Mouse (Mus musculus): ENCODE measurements around the gene Kif24.
"Not testable (repeated sequence)": the region's sequence is repeated elsewhere in the genome, so short reads cannot be mapped to it uniquely, and the experiment has no call there.

The Kif24 gene

DNA sequence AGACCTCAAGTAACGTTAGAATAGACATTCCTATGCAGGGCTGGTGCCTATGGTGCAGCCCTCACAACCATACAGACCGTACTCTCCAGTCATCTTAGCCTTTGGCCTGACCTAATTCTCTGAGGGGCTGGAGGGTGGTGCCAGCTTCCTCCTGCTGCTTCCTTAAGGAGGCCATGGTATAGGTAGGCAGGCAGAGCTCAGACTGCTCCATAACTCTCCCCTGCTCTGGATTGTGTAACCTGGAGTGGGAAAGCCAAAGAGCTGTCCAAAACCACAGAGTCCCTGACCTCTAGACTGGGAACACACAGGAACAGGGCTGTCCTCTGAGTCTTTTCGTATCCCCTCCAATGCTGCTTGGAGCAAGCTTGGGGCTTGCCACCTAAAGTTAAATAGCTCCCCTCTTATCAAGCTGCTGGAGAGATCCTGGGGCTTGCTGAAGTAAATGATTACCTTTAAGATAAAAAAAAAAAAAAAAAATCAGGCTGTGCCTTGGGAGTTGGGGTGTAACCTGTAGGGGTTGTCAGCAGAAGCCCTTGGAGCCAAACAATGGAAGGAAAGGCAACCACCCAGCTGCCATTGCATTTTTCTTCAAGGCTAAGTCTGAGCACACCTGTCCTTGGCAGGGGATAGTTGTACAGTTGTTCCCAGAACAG is 28.9 kb upstream of the Kif24 start:
- DNase-seq (ENCODE audit: low read depth, low spot score): no peak

DNA sequence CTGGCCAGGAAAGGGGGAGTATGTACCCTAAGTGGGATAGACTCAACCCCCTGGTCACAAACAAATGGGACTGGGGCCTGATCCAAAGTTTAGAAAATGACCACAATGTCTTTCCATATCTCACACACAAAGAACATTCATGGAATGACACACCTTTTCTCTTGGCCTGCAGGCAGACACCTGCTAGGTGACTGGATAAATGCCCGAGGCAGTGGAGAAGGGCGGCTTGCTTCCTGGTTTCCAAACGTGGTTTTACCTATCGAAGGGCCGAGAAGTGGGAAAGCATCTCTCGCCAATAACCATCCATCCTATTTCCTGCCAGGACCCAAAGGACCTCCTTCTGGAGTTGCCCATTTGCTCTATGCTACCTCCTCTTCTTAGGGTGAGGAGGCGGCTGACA is 28.3 kb upstream of the Kif24 start:
- no peak for DNase-seq (ENCODE audit: low read depth, low spot score)

DNA sequence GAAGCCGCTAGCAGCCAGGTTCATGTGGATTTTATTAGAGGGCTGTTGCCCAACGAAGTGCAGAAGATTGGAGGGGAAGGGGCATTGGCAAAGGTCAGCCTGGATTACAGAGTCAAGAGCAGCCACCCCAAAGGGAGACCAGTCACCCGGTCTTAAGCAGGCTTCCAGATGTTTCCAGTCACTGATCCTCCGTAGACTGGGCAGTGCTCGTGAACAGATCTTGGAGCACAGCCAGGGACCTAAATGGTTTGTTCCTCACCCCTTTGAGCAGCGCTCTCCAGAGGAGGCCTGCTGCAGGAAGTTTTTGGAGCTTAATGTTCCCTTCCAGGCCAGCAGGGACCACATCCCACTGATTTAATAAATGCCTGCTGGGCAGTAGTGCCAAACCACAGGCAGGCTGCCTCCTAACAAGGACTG is 16.9 kb upstream of the Kif24 start:
- no peak for DNase-seq (ENCODE audit: low read depth, low spot score)

DNA sequence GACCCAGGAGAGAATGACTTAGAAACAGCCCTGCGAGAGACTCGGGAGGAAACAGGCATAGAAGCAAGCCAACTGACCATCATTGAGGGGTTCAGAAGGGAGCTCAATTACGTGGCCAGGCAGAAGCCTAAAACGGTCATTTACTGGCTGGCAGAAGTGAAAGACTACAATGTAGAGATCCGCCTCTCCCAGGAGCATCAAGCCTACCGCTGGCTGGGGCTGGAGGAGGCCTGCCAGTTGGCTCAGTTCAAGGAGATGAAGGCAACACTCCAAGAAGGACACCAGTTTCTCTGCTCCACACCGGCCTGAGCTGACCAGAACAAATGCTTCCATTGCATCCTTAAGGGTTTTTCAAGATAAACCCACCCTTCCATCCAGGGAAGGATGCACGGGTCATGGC is 15.6 kb upstream of the Kif24 start:
- DNase-seq (ENCODE audit: low read depth, low spot score): no peak

DNA sequence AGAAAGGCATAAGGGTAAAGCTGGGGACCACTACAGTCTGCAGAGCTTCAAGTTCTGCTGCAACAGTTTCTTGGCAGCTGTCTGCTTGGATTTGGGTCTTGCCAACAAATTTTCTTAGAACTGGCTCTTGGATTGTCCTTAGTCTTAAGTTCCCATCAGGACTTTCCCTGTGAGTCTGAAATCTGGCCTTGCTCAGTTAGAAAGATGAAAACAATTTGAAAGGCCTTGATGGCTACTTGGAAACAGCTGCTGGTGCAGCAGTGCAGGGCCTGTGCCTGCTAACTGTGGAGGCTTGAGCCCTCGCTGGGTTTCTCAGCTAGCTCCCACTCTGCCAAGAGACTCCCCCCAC is 14.7 kb upstream of the Kif24 start:
- DNase-seq (ENCODE audit: low read depth, low spot score): no peak

DNA sequence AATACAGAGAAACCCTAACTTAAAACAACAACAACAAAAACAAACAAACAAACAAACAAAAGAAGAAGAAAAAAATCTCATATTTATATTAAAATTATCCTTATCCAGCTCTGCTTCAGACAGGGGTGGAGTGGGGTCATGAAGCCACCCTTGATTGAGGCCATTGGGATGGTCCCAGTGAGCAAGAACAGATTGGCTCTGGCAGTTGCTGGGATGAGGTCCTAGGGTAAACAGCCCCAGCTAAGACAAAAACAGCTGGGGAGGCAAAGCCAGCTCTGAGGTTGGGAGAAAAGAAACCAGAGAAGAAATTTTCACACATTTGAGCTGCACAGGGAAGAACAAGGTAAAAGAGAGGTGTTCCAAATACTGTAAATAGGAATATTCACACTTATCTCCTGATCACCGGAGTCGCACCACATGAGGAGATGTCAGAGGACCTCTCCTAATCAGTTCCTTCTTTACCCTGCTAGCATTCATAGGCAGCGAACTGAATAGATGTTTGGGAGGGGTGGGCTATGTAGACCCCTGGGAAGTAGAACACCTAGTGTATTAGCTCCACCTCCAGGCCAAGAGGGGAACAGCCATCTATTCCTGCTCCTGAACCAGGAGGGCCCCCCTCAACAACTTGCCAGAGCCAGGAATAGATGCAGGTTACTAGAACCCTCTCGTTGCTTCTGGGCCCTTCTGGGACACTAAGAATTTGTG is 14.2 kb upstream of the Kif24 start:
- no peak for DNase-seq (ENCODE audit: low read depth, low spot score)

DNA sequence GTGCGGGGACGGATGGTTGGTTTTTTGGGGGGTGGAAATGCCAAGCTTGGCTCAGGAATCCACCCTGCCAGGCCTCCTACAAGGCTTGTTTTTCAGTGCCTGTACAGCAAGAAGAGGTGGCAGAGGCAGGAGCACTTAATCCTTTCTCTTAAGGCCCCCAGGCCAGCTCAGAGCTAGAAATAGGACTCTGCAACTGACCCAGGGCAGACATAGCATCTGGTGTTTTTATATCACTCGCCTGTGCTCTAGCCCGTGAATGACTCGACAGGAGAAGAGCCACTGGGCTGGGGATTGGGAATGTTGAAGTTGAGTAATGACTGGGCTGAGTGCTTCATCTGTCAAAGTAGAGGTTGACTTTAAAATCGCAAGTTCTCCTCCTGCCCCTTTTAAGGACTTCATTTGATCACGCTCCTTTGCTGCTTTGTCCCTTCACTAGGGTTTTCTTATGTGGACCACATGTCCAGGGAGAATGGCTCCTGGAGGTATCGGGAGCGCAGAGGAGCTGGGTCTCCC is 13.0 kb upstream of the Kif24 start:
- no peak for DNase-seq (ENCODE audit: low read depth, low spot score)

DNA sequence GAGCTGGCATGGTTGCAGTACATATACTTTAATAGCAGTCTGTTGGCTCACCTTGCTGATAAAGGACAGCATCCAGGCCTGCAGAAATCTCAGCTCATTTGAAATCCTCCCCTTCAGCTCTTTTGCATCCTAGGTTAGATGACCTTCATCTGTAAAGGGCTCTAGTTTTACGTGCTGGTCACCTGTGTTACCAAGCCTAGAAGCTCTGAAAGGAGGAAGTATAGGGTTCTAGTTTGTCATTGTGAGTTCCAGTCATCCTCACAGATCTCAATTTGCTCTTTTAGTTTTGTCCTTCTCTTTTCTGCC is 6.7 kb upstream of the Kif24 start:
- no peak for DNase-seq (ENCODE audit: low read depth, low spot score)

DNA sequence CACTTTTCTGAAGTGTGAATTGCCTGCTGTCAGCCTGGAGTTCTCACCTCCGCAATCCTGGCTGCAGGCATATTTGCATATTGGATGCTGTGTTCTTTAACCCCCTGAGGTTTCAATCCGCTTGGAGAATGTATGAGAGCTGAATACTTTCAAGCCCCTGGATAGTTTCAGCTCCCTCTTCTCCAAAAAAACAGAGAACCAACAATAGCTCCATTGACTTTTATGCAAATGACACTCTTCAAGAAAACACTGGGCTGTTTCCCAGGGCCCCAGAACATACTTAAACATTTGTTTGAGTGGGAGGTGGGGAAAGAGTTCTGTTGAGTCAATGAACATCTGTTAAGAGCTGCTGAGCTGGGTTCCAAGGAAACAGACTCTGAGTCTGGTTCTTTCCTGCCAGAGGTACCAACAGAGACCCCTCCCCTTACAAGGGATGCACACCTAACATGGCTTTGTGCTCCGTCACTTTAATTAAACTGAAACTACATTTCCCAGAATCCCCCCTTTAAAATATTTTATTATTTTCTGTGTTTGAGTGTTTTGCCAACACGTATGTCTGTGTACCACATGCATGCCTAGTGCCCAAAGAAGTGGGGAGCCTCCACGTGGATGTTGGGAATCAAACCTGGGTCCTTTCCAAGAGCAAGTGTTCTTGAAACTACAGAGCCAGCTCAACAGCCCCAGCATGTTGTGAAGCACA is 6.1 kb upstream of the Kif24 start:
- no peak for DNase-seq (ENCODE audit: low read depth, low spot score)

DNA sequence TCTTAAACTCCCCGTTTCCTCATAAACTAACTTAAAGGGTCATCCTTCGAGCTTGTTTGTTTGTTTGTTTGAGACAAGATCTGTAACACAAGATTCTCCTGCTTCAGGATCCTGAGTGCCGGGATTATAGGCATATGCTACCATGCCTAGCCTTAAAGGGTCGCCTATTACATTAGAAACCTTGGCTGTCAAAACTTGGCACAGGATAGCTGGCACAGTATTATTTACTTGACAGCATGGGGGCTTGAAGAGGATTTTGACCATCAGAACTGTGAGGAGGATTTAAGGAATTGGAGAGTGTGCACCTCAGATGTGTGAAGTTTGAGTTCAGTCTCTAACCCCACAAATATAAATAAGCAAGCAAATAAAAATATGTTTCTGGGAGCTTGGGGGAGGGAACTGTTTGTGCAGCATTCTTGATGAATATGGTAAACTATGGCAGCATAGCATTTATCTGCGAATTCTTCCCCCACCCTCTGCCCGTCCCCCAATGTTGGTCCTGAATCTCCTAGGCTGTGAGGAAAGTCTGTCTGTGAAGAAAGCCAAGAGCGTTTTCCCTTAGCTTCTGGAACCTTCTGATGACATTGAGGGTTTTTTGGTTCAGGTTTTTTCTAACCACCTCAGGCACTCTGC is 5.5 kb upstream of the Kif24 start:
- DNase-seq (ENCODE audit: low read depth, low spot score): no peak

DNA sequence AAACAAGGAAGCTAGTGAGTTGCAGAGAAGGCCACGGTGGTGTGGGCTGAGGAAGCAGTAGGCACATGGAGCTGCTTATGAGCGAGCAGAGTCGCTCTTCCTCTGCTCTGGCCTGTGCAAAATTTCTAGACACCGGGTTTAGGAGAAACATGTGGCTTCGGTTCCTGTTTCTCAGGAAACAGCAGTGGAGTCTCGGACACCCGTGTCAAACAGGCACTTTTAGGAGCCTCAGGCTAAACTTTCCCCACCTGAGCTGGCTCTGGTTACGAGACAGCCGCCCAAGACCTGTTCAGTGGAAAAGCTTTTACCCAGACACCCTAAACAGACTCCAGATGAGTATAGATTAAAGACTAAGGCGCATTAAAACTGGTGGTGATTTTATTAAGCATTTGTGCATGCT is 4.5 kb upstream of the Kif24 start:
- no peak for DNase-seq (ENCODE audit: low read depth, low spot score)

DNA sequence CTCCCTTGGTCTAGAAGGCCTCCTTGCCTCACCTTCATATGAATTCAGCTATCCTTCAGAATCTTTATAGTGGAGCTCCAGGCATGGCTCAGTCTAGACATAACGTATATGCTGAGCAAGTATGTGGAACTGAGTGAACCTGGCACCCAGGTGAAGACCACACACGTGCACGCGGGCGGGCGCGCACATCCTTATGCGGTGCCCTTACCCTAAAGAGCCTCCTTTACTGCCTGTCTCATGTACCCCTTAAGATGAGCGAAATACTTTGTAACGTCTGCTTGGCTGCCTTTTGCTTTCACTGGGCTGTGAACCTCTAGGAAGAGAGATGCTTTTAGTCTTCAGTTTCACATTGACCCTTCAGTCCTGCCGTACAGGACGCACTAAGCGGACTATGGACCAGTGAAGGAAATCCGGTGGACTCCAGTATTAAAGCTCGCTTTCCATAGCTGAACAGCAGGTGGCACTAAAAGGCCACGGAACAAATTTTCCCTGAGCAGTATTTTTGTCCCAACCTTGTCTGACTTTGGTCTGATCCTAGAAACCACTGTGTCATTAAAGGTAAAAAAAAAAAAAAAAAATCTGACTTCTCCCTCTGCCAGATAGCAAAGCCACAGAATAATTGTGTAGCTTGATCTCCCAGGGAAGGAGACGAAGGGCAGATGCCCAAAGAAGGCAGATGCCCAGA is 3.9 kb upstream of the Kif24 start:
- DNase-seq (ENCODE audit: low read depth, low spot score): no peak

DNA sequence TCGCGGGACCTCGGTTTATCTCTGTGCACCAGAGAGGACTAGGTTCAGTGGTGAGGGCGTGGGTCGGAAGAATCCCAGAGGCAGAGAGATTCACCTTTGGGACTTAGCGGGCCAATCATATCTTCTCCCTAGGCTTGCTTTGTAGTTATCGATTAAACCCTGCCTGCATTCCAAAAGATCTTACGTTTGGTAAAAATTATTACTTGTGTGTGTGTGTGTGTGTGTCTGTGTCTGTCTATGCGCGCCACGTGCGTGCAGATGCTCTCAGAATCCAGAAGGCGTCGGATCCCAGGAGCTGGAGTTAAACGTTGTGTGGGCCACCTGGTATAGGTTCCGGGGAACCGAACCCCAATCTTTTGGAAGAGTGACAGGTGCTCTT is 589 bp upstream of the Kif24 start:
- DNase-seq (ENCODE audit: low read depth, low spot score): no peak

DNA sequence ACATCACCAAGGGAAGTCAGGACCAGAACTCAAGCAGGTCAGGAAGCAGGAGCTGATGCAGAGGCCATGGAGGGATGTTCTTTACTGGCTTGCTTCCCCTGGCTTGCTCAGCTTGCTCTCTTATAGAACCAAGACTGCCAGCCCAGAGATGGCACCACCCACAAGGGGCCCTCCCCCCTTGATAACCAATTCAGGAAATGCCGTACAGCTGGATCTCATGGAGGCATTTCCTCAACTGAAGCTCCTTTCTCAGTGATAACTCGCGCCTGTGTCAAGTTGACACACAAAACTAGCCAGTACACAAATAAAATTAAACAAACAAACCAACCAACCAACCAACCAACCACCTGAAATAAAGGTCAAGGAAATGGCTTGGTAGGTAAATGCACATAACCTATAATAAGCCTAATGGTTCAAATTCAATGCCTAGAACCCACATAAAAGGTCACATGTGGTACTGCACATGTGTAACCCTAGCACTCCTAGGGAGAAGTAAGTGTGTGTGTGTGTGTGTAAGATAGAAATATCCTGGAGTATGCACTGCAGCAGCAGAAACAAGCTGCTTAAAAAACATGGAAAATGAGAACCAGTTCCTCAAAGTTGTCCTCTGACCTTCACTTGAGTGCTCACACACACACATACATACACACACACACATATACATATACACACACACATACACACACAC is 1.5 kb downstream of the Kif24 start:
- not testable (repeated sequence) for DNase-seq (ENCODE audit: low read depth, low spot score)

DNA sequence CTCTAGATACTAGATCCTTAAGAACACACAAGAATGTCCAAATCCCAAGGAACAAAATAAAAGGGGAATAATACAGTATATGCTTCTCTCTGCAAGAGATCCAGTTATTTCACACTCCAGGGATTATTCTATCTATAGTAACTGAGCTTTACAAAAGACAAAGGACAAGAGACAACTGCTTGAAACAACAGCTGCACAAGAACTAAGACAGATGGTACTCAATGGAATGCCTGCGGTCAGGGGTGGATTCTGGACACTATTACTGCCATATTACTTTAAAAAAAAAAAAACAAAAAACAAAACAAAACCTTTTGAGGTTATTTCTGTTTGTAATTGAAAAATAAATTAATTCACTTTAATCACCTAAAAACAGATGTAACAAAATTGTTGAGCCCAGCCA is 4.0 kb downstream of the Kif24 start:
- no peak for DNase-seq (ENCODE audit: low read depth, low spot score)

DNA sequence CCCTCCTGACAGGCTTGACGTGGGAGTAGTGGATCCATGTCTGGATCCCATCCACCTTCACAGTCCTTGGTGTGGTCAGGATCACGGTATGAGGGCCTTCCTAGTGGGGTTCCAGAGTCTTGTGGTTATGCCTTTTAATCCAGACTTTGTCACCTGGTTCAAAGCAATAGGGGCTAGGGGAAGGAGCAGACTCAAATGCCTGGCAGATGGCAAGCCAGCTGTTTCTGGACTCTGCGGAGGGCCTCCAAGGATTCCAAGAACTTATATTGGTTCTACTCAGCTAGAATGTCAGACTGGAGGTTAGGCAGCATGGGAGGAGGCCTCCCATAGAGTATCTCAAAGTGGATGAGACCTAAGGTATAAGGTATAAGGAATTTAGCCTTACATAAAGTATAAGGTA is 17.1 kb downstream of the Kif24 start:
- no peak for DNase-seq (ENCODE audit: low read depth, low spot score)

DNA sequence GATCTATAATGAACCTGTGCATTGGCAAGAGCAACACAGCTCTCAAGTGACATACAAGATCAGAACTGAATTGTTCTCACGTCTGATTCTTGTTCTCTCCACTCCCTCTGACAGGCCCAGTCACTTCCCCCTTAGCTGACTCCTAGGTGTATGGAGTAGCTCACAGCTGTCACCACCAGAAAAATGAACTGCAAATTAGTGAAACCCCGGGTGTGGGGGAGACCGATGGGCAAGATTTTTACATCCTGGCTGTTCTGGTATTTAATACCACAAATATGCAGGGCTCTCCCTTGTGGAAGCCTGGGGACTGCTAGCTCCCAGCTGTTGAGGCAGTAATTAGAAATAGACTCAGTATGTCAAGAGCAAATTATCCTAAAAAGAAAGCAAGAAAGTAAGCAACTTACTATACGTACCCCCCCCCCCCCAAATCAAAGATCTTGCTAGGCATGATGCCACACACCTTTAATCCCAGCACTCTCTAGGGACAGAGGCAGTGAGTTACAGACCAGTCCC is 21.8 kb downstream of the Kif24 start:
- no peak for DNase-seq (ENCODE audit: low read depth, low spot score)

DNA sequence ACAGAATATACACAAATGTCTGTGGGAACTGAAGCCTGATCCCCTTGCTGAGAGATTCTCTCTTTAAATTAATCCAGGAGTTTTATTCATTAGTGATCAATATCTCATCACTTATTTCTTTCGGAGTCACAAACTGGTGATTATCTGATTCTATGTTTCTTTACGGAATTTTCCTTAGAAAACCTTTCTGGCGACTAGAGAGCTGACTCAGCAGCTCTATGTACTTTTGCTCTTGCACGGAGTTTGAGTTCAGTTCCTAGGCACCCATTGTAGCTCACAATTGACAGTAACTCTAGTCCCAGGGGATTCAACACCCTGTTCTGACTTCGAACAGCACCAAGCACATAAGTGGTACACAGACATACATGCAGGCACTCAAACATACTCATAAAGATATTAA is 25.8 kb downstream of the Kif24 start:
- no peak for DNase-seq (ENCODE audit: low read depth, low spot score)

DNA sequence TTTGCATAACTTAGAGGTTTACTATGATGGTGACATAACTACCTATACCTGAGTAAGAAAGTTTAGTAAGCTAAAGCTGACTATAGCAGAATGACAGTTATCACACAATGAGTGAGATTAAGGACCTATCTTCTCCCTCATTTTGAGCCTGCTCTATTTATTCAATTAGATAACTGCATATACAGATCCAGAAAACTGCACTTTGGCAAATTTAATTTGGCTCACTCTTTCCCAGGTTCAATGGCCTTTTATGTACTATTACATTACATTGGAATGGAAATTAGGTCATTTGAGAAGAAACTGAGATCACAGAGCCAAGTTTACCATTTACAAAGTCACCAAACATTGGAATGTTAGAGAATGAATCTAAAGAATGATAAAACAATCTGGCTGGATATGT is 47.7 kb downstream of the Kif24 start:
- DNase-seq (ENCODE audit: low read depth, low spot score): no peak

DNA sequence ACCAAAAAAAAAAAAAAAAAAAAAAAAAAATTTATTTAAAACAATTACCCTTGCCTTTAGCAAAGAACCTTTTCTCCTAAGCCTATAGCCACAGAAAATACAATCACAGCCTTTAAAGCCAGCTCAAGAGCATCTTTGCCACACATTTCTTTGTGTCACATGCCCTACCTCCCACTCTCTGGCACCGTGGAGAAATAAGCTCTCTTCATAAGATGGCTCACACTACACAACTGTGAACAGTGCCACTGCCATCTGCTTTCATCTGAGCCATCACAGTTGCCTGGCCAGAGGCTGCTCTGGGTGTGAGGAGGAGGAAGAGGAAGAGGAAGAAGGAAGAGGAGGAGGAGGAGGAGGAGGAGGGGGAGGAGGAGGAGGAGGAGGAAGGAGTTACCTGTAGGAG is 55.3 kb downstream of the Kif24 start:
- no peak for DNase-seq (ENCODE audit: low read depth, low spot score)

DNA sequence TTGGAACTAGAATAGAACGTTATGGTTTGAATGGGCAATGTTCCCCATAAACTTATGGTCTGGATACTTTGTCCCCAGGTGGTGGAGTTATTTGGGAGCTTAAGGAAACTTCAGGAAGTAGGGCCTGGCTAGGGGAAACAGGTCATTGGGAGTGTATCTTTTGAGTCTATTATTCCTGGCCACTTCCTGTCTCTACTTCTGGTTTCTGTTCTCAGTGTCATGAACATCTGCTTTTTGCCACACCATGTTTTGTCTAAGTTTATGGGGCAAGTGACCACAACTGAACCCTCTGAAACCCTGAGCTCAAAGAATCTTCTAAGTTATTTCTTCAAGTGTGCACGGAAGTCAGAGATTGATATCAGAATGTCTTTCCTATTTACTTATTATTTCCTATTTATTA is 57.3 kb downstream of the Kif24 start:
- no peak for DNase-seq (ENCODE audit: low read depth, low spot score)
